Mouse (Mus musculus) ES-E14 (cell line): ENCODE measurements around the gene Bcl2l1.

Experiments used
- HCFC1 ChIP-seq: IDR thresholded peaks from 2 replicates; pipeline ENCODE4 v1.6.1; 2012; ENCODE audit warnings: low read length, inconsistent platforms, borderline replicate concordance; ENCODE audit not compliant: insufficient read depth
- ZC3H11A ChIP-seq: IDR thresholded peaks from 2 replicates; pipeline ENCODE4 v1.6.1; 2012; ENCODE audit warnings: low read depth, mild to moderate bottlenecking, inconsistent platforms, low read length, borderline replicate concordance

DNA sequence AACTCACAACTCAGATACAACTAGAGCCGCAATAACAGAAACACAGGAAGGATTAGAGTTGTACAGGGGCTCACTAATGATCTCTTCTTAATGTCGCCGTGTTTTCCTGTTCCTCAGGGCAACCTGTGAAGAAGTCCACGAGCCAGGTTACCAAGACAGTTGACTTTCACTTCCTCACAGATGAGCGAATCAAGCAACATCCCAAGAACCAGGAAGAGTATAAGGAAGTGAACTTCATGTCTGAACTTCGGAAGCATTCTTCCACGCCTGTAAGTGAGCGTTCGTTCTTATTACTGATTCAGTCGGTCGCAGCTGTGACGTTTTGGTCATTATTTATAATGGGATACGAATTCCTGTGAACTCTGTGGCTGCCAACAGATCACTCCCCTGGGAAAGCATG lies 49.4 kb upstream of the Bcl2l1 start:
- TF ChIP-seq ZC3H11A = no peak
- no peak for TF ChIP-seq HCFC1
